Mouse (Mus musculus) adrenal gland (tissue): ENCODE results near the gene Ccdc38.

Experiments
- intact Hi-C: fragments of 180-260 bp; cut with DNase I; formaldehyde crosslinking; loops from one replicate; pipeline ENCODE4 v1.15.1; 2025

The Ccdc38 gene

DNA sequence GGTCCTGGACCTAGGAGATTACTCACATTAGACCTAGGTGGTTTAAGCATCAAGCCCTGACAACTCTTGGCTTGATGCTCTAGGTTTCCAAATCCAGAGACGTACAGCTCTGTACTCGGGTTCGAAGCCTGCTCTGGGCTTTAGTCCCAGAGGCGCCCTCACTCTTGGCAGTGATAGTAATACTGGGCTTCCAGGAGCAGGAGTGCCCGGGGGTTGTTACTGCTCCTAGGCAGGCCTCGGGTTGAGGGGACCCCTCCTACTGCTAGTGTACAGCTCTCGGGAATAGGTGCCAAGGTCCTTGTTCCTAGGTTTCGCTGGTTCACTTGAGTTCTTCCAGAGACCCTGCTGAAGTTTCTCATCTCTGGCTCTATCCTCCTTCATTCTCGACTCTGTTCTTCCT is 65.9 kb downstream of the Ccdc38 start:
- intact Hi-C loops, result no loop called here

DNA sequence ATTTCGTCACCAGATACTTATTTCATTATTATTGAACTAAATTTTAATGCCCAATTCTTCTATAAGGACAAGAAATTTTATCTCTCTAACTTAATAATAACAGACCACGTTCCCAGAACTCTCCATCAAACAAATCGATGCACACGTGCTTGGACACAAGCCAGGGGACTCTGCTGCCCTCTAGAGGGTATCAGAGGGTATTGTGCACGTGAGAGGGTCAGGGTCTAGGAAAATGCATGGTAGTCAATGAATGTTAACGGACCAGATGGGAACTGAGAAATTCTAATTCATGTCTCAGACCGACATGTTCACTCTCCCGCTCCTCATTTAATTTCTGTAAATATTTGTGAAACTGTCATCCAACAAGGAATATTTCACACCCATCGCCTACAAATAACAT is 67.6 kb downstream of the Ccdc38 start:
- intact Hi-C loops, result no loop called here

DNA sequence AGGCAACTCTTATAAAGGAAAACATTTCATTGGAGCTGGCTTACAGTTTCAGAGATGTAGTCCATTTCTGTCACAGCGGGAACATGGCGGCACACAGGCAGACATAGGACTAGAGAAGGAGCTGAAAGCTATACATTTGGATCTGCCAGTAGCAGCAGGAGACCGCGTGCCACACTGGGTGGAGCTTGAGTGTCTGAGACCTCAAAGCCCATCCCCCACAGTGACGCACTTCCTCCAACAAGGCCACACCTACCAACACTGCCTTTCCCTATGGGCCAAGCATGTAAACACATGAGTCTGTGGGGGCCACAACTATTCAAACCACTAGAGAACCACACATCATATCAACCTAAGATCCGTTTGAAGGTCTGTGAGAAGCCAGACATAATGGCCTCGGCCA is 68.8 kb downstream of the Ccdc38 start:
- intact Hi-C loops, result no loop called here

DNA sequence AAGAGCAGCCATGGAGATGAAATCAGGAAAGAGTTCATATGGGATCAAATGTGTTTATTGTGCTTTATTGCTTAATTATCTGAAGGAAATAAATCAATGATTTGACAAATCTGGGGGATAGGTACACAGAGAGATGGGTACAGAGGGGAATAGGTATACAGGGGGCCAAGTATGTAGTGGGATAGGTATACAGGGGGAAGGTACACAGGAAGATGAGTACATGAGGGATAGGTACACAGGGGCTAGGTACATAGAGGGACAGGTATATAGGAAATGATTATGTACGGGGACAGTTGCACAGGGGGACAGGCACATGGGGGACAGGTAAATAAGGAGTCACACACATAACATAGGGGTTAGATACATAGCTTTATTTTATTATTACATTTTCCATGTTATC is 70.5 kb downstream of the Ccdc38 start:
- intact Hi-C loops, result loop anchor here (2.0 to 5.0 kb wide), 2 partner anchors 151 to 166 kb away; no protein-coding TSS in a partner anchor

DNA sequence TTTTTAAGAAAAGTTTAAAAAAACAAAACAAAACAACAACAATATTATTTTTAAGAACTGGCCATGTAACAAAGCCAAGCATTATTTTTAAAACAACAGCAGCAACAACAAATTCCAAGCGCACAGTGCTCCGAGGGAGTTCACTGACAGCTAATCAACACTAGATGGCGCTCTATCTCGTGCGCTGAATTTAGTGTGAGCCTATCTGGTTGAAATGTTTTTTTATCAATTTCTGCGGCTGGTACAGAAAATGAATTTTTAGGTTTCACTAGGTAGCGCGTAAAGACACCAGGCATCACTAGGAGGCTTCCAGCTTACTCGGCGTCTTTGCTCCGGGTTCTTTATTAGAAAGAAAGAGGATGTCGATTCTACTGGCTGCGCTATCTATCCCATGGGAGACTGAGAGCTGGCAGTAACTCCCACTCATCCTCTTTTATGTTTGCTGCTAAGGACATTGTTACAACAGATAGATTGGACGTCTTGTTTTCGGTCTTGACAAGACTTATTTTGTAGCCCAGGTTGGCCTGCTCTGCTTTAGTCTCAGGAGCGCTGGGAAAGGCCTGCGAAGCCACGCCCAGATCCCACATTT is 71.1 kb downstream of the Ccdc38 start:
- intact Hi-C loops, result loop anchor here (2.0 to 5.0 kb wide), 2 partner anchors 151 to 165 kb away; no protein-coding TSS in a partner anchor

DNA sequence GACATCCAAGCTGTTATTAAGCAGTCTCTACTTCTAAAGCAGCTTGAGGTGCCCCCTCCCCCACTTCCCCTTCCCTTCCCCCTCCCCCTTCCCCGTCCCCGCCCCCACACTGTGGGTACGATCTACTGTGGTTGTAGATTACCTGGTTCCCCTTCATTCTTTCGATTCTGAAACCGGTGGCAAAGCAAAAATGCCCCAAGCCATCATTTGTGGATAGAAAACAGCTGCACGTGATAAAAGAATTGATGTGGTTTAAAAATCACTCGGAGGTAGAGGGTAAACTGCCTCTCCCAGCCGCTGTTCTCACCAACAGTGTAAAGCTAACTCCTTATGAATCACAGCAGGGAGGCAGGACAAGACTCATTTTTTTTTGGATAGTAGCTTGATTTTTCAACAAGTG is 74.4 kb downstream of the Ccdc38 start:
- intact Hi-C loops, result loop anchor here (5.0 kb wide), 1 partner anchor 147 kb away; no protein-coding TSS in a partner anchor

DNA sequence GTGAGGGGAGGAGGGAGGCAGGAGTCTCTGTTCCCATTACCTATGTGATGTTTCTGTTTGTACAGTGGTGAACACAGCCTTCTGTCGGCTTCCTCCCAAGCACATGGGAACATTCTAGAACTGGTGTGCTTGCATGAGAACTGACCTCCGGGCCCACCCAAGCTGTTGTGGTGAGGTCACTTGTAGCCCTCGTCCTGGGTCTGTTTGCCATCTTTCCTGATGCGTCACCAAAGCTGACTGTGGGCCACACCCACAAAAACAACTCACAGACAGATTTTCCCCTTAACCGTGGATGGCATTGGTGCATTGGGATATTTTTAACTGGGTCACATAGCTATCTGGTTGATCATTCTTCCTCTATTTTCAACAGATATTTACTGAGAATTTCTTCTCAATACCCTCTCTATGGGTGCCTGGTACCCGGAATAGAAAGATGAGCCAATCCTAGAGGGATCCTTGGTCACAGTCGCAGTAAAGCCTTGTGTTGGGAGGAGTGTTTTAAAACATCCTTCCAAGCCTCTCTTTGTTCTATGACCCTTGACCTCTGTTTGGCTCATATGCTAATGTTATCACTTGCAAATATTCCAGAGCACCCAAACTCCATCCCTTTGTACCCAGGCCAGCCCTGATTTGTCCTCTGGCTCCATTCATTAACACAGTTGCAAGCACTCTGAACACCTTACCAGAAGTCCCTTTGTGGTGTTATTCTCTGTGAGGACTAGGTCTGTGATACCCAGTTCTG is 80.2 kb downstream of the Ccdc38 start:
- intact Hi-C loops, result no loop called here

DNA sequence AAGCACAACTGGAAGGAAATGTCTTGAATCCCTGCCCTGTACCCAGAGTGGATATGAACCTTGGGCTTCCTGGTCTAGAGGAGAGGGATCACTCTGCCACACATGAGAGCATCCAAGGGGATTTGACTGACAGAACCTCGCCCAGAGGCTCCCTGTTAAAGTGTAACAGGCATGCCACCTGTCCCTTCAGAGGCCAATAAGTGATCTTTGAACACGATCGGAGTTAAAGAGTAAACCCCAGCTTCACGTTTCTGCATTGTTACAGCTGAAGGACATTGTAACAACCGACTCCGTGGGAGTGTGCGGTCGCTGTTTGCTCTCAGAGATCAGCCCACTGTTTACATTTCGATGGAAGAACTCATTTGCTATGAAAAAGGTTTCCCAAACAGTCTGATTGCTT is 83.3 kb downstream of the Ccdc38 start:
- intact Hi-C loops, result no loop called here

DNA sequence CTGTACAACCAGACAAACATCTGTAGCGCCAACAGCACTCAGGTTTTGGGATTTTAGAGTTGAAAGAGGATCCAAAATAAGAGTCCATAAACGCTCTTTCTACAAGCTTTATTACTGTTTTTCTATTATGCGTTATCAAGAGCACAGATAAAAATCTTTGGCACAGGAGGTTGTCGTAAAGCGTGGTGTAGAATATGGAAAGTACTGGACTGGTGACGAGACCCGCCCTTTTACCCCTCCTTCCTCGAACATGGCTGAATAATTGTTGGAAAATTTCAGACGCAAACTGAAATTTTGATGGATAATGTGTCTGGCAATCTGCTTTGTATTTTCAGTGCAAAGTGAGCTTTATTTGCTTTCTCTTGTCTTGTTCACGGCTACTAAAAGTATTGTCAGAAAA is 83.7 kb downstream of the Ccdc38 start:
- intact Hi-C loops, result no loop called here

DNA sequence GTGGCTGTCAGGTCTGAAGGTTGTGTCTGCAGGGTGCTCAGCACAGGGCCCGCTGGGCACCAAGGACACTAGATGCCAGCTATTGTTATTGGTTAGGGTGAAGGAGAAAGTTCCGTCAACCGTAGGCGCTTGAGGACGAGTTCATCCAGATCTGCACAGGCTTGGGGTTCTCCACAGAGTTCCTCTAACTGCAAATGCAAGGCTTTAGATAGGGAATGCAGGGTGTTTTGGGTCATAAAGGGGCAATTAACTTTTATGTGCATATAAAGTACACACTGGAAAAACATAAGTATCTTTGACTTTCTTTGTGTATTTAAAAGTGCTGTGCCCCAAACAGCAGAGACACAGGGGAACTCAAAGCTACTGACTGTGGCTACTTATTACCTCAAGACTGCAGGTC is 89.9 kb downstream of the Ccdc38 start:
- intact Hi-C loops, result no loop called here

DNA sequence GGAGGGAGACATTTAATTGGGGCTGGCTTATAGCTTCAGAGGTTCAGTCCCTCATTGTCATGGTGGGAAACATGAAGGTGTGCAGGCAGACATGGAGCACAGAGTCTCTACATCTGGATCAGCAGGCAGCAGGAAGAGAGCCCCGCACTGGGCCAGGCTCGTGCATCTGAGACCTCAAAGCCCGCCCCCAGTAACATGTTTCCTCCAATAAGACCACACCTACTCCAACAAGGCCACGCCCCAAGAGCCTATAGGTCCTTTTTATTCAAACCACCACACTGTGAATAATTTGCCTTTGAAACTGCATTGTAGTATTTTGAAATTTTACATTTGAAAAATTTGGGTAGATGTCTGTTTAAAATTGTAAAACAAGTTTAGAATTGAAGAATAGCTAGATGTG is 91.7 kb downstream of the Ccdc38 start:
- intact Hi-C loops, result no loop called here

DNA sequence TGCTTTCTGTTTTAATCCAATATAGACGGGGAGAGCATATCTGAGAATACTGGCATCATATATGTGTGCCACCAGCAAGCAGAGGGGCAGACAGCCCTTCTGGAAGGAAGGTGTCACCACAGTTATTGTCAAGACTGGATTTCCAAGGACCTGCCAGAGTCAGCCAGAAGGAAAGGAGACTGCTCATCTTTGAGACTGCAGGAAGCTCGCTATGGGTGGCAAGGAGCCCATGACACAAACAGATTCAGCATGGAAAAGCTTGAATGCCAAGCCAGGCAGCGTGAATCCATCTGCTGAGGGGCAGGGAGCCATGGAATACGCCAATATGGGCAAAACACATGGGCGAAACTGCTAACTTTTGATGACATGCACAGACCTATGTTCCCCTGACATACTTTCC is 93.1 kb downstream of the Ccdc38 start:
- intact Hi-C loops, result no loop called here
